Mouse (Mus musculus): ENCODE measurements at regions not wholly inside any gene's neighbourhood (a gene's known extent, or its start where the extent isn't known, plus 50 kb on each side); places are given as distances from the start of the nearest gene placed in this dataset.
A peak's percentile ranks its signal among the peaks of the same experiment; 100 is the strongest.

- WGBS, result 85% methylated on average over 4 of the region's 4 CpGs
- peaks cover 40% of the 10 kb centered on the region for H3K36me3 ChIP-seq
- no peak overlapping the region for H3K4me2 ChIP-seq
- H3K27ac ChIP-seq, result no peak overlapping the region
- ATAC-seq (replicated peaks; ENCODE audit: low FRiP score), result no peak
- H3K9me3 ChIP-seq (replicated peaks), result no peaks in the 10 kb centered on the region
- H3K4me3 ChIP-seq (replicated peaks), result no peak overlapping the region
- H3K9ac ChIP-seq, result no peak overlapping the region
- peaks cover 8% of the 10 kb centered on the region; the same call in 1 of the 2 replicates for H3K4me1 ChIP-seq
- H3K27me3 ChIP-seq, result no peaks in the 10 kb centered on the region
Measured at GRCm38 (mm10) chr9:41592900-41593690, 431.6 kb upstream of the Ubash3b start.

- H3K27me3 ChIP-seq, result no peaks in the 10 kb centered on the region
- H3K9ac ChIP-seq, result no peak overlapping the region
- H3K4me2 ChIP-seq, result no peak overlapping the region
- ATAC-seq (replicated peaks; ENCODE audit: low FRiP score), result no peak
- H3K4me3 ChIP-seq (replicated peaks), result no peak overlapping the region
- peaks cover 48% of the 10 kb centered on the region for H3K36me3 ChIP-seq
- WGBS, result 80% methylated on average over 1 of the region's 1 CpGs
- H3K4me1 ChIP-seq, result peaks cover 8% of the 10 kb centered on the region; the same call in 1 of the 2 replicates
- no peaks in the 10 kb centered on the region for H3K9me3 ChIP-seq (replicated peaks)
- H3K27ac ChIP-seq, result no peak overlapping the region
Measured at GRCm38 (mm10) chr9:41592101-41592500, 430.6 kb upstream of the Ubash3b start.

- H3K9me3 ChIP-seq (replicated peaks), result no peaks in the 10 kb centered on the region
- H3K36me3 ChIP-seq, result peaks cover 53% of the 10 kb centered on the region
- H3K27ac ChIP-seq, result no peak overlapping the region
- H3K4me3 ChIP-seq (replicated peaks), result no peak overlapping the region
- ATAC-seq (replicated peaks; ENCODE audit: low FRiP score), result no peak
- no peak overlapping the region for H3K4me2 ChIP-seq
- no peak overlapping the region for H3K9ac ChIP-seq
- H3K27me3 ChIP-seq, result no peaks in the 10 kb centered on the region
- H3K4me1 ChIP-seq, result peaks cover 14% of the 10 kb centered on the region; the same call in 1 of the 2 replicates
- WGBS, result 84% methylated on average over 4 of the region's 4 CpGs
Measured at GRCm38 (mm10) chr9:41590164-41590563, 428.7 kb upstream of the Ubash3b start.

GRCm38 (mm10) chr9:41588466-41589425 is 427.2 kb upstream of the Ubash3b start:
- no peak for ATAC-seq (replicated peaks; ENCODE audit: low FRiP score)
- Histone ChIP-seq H3K4me2 (no peak overlapping the region), H3K27ac (no peak overlapping the region), H3K4me3 (replicated peaks) (no peak overlapping the region), H3K9ac (no peak overlapping the region), H3K27me3 (no peaks in the 10 kb centered on the region), H3K4me1 (peaks cover 20% of the 10 kb centered on the region), H3K9me3 (replicated peaks) (no peaks in the 10 kb centered on the region), H3K36me3 (peaks cover 53% of the 10 kb centered on the region)
- WGBS, result 85% methylated on average over 9 of the region's 9 CpGs

GRCm38 (mm10) chr9:41587762-41588161 is 426.3 kb upstream of the Ubash3b start:
- ATAC-seq (replicated peaks; ENCODE audit: low FRiP score), result no peak
- Histone ChIP-seq H3K4me2 (no peak overlapping the region), H3K4me1 (peaks cover 21% of the 10 kb centered on the region), H3K9ac (no peak overlapping the region), H3K9me3 (replicated peaks) (no peaks in the 10 kb centered on the region), H3K27ac (no peak overlapping the region), H3K4me3 (replicated peaks) (no peak overlapping the region), H3K27me3 (no peaks in the 10 kb centered on the region), H3K36me3 (peaks cover 52% of the 10 kb centered on the region)
- 63% methylated on average over 4 of the region's 4 CpGs for WGBS

GRCm38 (mm10) chr9:41586966-41587570 is 425.6 kb upstream of the Ubash3b start:
- H3K4me3 ChIP-seq (replicated peaks), result no peak overlapping the region
- H3K27me3 ChIP-seq, result no peaks in the 10 kb centered on the region
- 85% methylated on average over 4 of the region's 4 CpGs for WGBS
- H3K36me3 ChIP-seq, result peaks cover 49% of the 10 kb centered on the region
- H3K27ac ChIP-seq, result no peak overlapping the region
- H3K9ac ChIP-seq, result no peak overlapping the region
- H3K4me1 ChIP-seq, result peaks cover 21% of the 10 kb centered on the region
- ATAC-seq (replicated peaks; ENCODE audit: low FRiP score), result no peak
- H3K4me2 ChIP-seq, result 0 out of 2 replicates have a peak overlapping the region, but pooled peaks have one; percentile 27
- no peaks in the 10 kb centered on the region for H3K9me3 ChIP-seq (replicated peaks)

- Histone ChIP-seq H3K4me3 (replicated peaks) (0 out of 2 replicates have a peak overlapping the region, but pooled peaks have one; percentile 16), H3K27ac (0 out of 2 replicates have a peak overlapping the region, but pooled peaks have one; percentile 56), H3K9me3 (replicated peaks) (no peaks in the 10 kb centered on the region), H3K36me3 (peaks cover 43% of the 10 kb centered on the region), H3K4me1 (peaks cover 21% of the 10 kb centered on the region), H3K27me3 (no peaks in the 10 kb centered on the region), H3K4me2 (peak overlapping the region; percentile 27; the same call in 1 of the 2 replicates), H3K9ac (no peak overlapping the region)
- WGBS, result 75% methylated on average over 7 of the region's 7 CpGs
- no peak for ATAC-seq (replicated peaks; ENCODE audit: low FRiP score)
Measured at GRCm38 (mm10) chr9:41586291-41586690, 424.8 kb upstream of the Ubash3b start.

GRCm38 (mm10) chr9:41585771-41586170 is 424.3 kb upstream of the Ubash3b start:
- Histone ChIP-seq H3K9me3 (replicated peaks) (no peaks in the 10 kb centered on the region), H3K4me1 (peaks cover 21% of the 10 kb centered on the region), H3K9ac (no peak overlapping the region), H3K4me2 (peak overlapping the region; percentile 43), H3K27ac (0 out of 2 replicates have a peak overlapping the region, but pooled peaks have one; percentile 56), H3K27me3 (no peaks in the 10 kb centered on the region), H3K36me3 (peaks cover 38% of the 10 kb centered on the region), H3K4me3 (replicated peaks) (peak overlapping the region; percentile 16; the same call in 1 of the 2 replicates)
- WGBS, result 40% methylated on average over 5 of the region's 5 CpGs
- ATAC-seq (replicated peaks; ENCODE audit: low FRiP score), result no peak

GRCm38 (mm10) chr9:41585012-41585411 is 423.5 kb upstream of the Ubash3b start:
- ATAC-seq (replicated peaks; ENCODE audit: low FRiP score), result no peak
- 47% methylated on average over 7 of the region's 7 CpGs for WGBS
- no peaks in the 10 kb centered on the region for H3K27me3 ChIP-seq
- 0 out of 2 replicates have a peak overlapping the region, but pooled peaks have one; percentile 7 for H3K9ac ChIP-seq
- peak overlapping the region; percentile 26 for H3K4me3 ChIP-seq (replicated peaks)
- H3K4me1 ChIP-seq, result peaks cover 21% of the 10 kb centered on the region
- H3K4me2 ChIP-seq, result peak overlapping the region; percentile 37
- H3K36me3 ChIP-seq, result peaks cover 31% of the 10 kb centered on the region; the same call in 1 of the 2 replicates
- no peaks in the 10 kb centered on the region for H3K9me3 ChIP-seq (replicated peaks)
- H3K27ac ChIP-seq, result no peak overlapping the region

GRCm38 (mm10) chr9:41583711-41584329 is 422.3 kb upstream of the Ubash3b start:
- peaks cover 19% of the 10 kb centered on the region; the same call in 1 of the 2 replicates for H3K36me3 ChIP-seq
- ATAC-seq (replicated peaks; ENCODE audit: low FRiP score), result no peak

GRCm38 (mm10) chr9:41583276-41583675 is 421.8 kb upstream of the Ubash3b start:
- 53% methylated on average over 8 of the region's 8 CpGs for WGBS

More at GRCm38 (mm10) chr9:41583711-41584329, 422.3 kb upstream of the Ubash3b start:
- 29% methylated on average over 8 of the region's 8 CpGs for WGBS
- Histone ChIP-seq H3K4me1 (peaks cover 19% of the 10 kb centered on the region), H3K4me2 (peak overlapping the region; percentile 79), H3K27ac (peak overlapping the region; percentile 73), H3K9me3 (replicated peaks) (no peaks in the 10 kb centered on the region), H3K4me3 (replicated peaks) (peak overlapping the region; percentile 63), H3K9ac (peak overlapping the region; percentile 42), H3K27me3 (no peaks in the 10 kb centered on the region)

More at GRCm38 (mm10) chr9:41583276-41583675, 421.8 kb upstream of the Ubash3b start:
- peak overlapping the region; percentile 79 for H3K4me2 ChIP-seq
- no peaks in the 10 kb centered on the region for H3K27me3 ChIP-seq
- H3K4me3 ChIP-seq (replicated peaks), result peak overlapping the region; percentile 63
- 0 out of 2 replicates have a peak, but pooled peaks cover 13% of the 10 kb centered on the region for H3K36me3 ChIP-seq
- H3K9ac ChIP-seq, result peak overlapping the region; percentile 42
- no peak for ATAC-seq (replicated peaks; ENCODE audit: low FRiP score)
- H3K9me3 ChIP-seq (replicated peaks), result no peaks in the 10 kb centered on the region
- H3K27ac ChIP-seq, result peak overlapping the region; percentile 73
- peaks cover 17% of the 10 kb centered on the region for H3K4me1 ChIP-seq

All from kidney, embryonic 15.5 days (tissue).